Mouse (Mus musculus) left cerebral cortex, postnatal 14 days (tissue): ENCODE measurements around the gene Dram1. TPM values are rescaled to one million over a fixed set of nuclear protein-coding genes. Genes with fewer than 3 reads are reported as not detected.

Source experiments
- DNase-seq, 2 experiments: peaks; one replicate each; pipeline ENCODE4 v3.0.0; 2021 to 2022; ENCODE audit warnings: low spot score in 2 of 2, mixed read lengths in 1 of 2
- intact Hi-C: fragments of 180-260 bp; cut with DNase I; formaldehyde crosslinking; loops from one replicate; pipeline ENCODE4 v1.15.1; 2025
- long read RNA-seq, 2 experiments: library from polyadenylated mRNA; stranded (forward); transcript quantifications; one replicate each; pipeline ENCODE4 v2.0.0; 2021
- total RNA-seq, 2 experiments: library from RNA; stranded (reverse); gene quantifications; 2 replicates each; pipeline ENCODE4 v1.2.3; 2021

The Dram1 gene
- total RNA-seq: 1 to 10 TPM in 1 of 2 experiments, under 1 TPM in 1; 0.85 to 1.5 TPM
- long read RNA-seq, experiment 1, partial matches to known transcripts: 0 of 1 reads
- long read RNA-seq, experiment 1, other reads (novel, unspliced or antisense): 1 of 1 reads
- long read RNA-seq, experiment 2, partial matches to known transcripts: 0 of 2 reads
- long read RNA-seq, experiment 2, other reads (novel, unspliced or antisense): 2 of 2 reads

- peak; percentile 75 to 88 for DNase-seq
- intact Hi-C loops: loop anchor here (1.0 to 5.0 kb wide), 3 partner anchors 47 to 348 kb away; no protein-coding TSS in a partner anchor
Measured at GRCm38 (mm10) chr10:88379013-88379885, at the start of gene Dram1, which contains the start of gene Gnptab. Gene Dram1 (minus strand): TSS chr10:88379080. Gene Gnptab (plus strand): TSS chr10:88379132.

GRCm38 (mm10) chr10:88427998-88428397 lies 49.1 kb upstream of the Dram1 start:
- DNase-seq: no peak

GRCm38 (mm10) chr10:88426896-88427295 lies 48.0 kb upstream of the Dram1 start:
- intact Hi-C loops: loop anchor here (1.0 kb wide), 1 partner anchor 48 kb away; the partner anchor contains the start of genes Dram1 and Gnptab
- no peak for DNase-seq

More at GRCm38 (mm10) chr10:88427998-88428397, 49.1 kb upstream of the Dram1 start:
- intact Hi-C loops: no loop called here

GRCm38 (mm10) chr10:88426158-88426816 lies 47.4 kb upstream of the Dram1 start:
- intact Hi-C loops: loop anchor here (1.0 kb wide), 1 partner anchor 47 kb away; the partner anchor contains the start of genes Dram1 and Gnptab
- DNase-seq: peak; percentile 65 to 74

- intact Hi-C loops: no loop called here
- no peak for DNase-seq
Measured at GRCm38 (mm10) chr10:88420655-88421435, 42.0 kb upstream of the Dram1 start.

- intact Hi-C loops: no loop called here
- no peak for DNase-seq
Measured at GRCm38 (mm10) chr10:88420141-88420541, 41.3 kb upstream of the Dram1 start.

- intact Hi-C loops: no loop called here
- no peak for DNase-seq
Measured at GRCm38 (mm10) chr10:88417686-88418085, 38.8 kb upstream of the Dram1 start.

- no peak for DNase-seq
- intact Hi-C loops: no loop called here
Measured at GRCm38 (mm10) chr10:88412290-88412995, 33.6 kb upstream of the Dram1 start.

- DNase-seq: no peak
- intact Hi-C loops: no loop called here
Measured at GRCm38 (mm10) chr10:88409751-88410150, 30.9 kb upstream of the Dram1 start.

GRCm38 (mm10) chr10:88407875-88408631 lies 29.2 kb upstream of the Dram1 start:
- intact Hi-C loops: no loop called here
- no peak for DNase-seq

- intact Hi-C loops: no loop called here
- DNase-seq: peak in 1 of 2 experiments; percentile 19
Measured at GRCm38 (mm10) chr10:88405812-88406211, 26.9 kb upstream of the Dram1 start.

GRCm38 (mm10) chr10:88404220-88404619 lies 25.3 kb upstream of the Dram1 start:
- intact Hi-C loops: no loop called here
- no peak for DNase-seq

GRCm38 (mm10) chr10:88403021-88403420 lies 24.1 kb upstream of the Dram1 start:
- no peak for DNase-seq
- intact Hi-C loops: no loop called here

GRCm38 (mm10) chr10:88399271-88399670 lies 20.4 kb upstream of the Dram1 start:
- DNase-seq: no peak
- intact Hi-C loops: loop anchor here (10.0 kb wide), 1 partner anchor 1836 kb away; no protein-coding TSS in a partner anchor

- intact Hi-C loops: loop anchor here (10.0 kb wide), 1 partner anchor 1836 kb away; no protein-coding TSS in a partner anchor
Measured at GRCm38 (mm10) chr10:88398668-88399243, 19.9 kb upstream of the Dram1 start.

GRCm38 (mm10) chr10:88392181-88392847 lies 13.4 kb upstream of the Dram1 start:
- intact Hi-C loops: loop anchor here (10.0 kb wide), 1 partner anchor 1842 kb away; no protein-coding TSS in a partner anchor

More at GRCm38 (mm10) chr10:88398668-88399243, 19.9 kb upstream of the Dram1 start:
- no peak for DNase-seq

GRCm38 (mm10) chr10:88391495-88391894 lies 12.6 kb upstream of the Dram1 start:
- DNase-seq: no peak
- intact Hi-C loops: loop anchor here (10.0 kb wide), 1 partner anchor 1843 kb away; no protein-coding TSS in a partner anchor

More at GRCm38 (mm10) chr10:88392181-88392847, 13.4 kb upstream of the Dram1 start:
- DNase-seq: peak in 1 of 2 experiments; percentile 37
